Mouse (Mus musculus) testis, postnatal 10 days (tissue): Measurements from ENCODE around the gene B9d2.

Experiments
- DNase-seq: peaks from one replicate; pipeline ENCODE4 v3.0.0; 2021; ENCODE audit warnings: low spot score

Gene B9d2

GRCm38 (mm10) chr7:25680514-25681258 lies at the start of gene B9d2:
Gene B9d2 (plus strand): TSS chr7:25680780.
- peak; percentile 98 for DNase-seq

- DNase-seq: no peak
These were observed 47.9 kb upstream of the B9d2 start for GRCm38 (mm10) chr7:25632679-25633078.

- no peak for DNase-seq
These were observed 44.2 kb upstream of the B9d2 start for GRCm38 (mm10) chr7:25636373-25636772.

GRCm38 (mm10) chr7:25637099-25637498 lies 43.5 kb upstream of the B9d2 start:
- DNase-seq: no peak

GRCm38 (mm10) chr7:25639754-25640153 lies 40.8 kb upstream of the B9d2 start:
- DNase-seq: no peak

GRCm38 (mm10) chr7:25644136-25644535 lies 36.4 kb upstream of the B9d2 start:
- DNase-seq: no peak

- peak; percentile 69 for DNase-seq
These were observed 35.9 kb upstream of the B9d2 start for GRCm38 (mm10) chr7:25644631-25645030.

- no peak for DNase-seq
These were observed 35.5 kb upstream of the B9d2 start for GRCm38 (mm10) chr7:25645074-25645473.

GRCm38 (mm10) chr7:25647574-25648123 lies 32.9 kb upstream of the B9d2 start:
- DNase-seq: no peak

GRCm38 (mm10) chr7:25649839-25650238 lies 30.7 kb upstream of the B9d2 start:
- no peak for DNase-seq

- no peak for DNase-seq
These were observed 29.3 kb upstream of the B9d2 start for GRCm38 (mm10) chr7:25651281-25651680.

- no peak for DNase-seq
These were observed 28.3 kb upstream of the B9d2 start for GRCm38 (mm10) chr7:25652244-25652759.

- no peak for DNase-seq
These were observed 24.8 kb upstream of the B9d2 start for GRCm38 (mm10) chr7:25655601-25656428.

- no peak for DNase-seq
These were observed 22.8 kb upstream of the B9d2 start for GRCm38 (mm10) chr7:25657785-25658184.

- peak; percentile 99 for DNase-seq
These were observed 21.7 kb upstream of the B9d2 start, which contains the start of the genes Bckdha and Exosc5 for GRCm38 (mm10) chr7:25658657-25659472. Gene Bckdha (minus strand): TSS chr7:25658981. Gene Exosc5 (plus strand): TSS chr7:25659164.

- no peak for DNase-seq
These were observed 14.2 kb upstream of the B9d2 start for GRCm38 (mm10) chr7:25666381-25666780.

GRCm38 (mm10) chr7:25669158-25669557 lies 11.4 kb upstream of the B9d2 start:
- no peak for DNase-seq

GRCm38 (mm10) chr7:25669631-25670030 lies 10.9 kb upstream of the B9d2 start:
- no peak for DNase-seq

- no peak for DNase-seq
These were observed 10.5 kb upstream of the B9d2 start for GRCm38 (mm10) chr7:25670096-25670495.

GRCm38 (mm10) chr7:25671686-25672085 lies 8.9 kb upstream of the B9d2 start:
- no peak for DNase-seq

- no peak for DNase-seq
These were observed 8.1 kb upstream of the B9d2 start for GRCm38 (mm10) chr7:25672442-25672841.

GRCm38 (mm10) chr7:25674297-25674696 lies 6.3 kb upstream of the B9d2 start:
- no peak for DNase-seq
